Mouse (Mus musculus) midbrain, postnatal 0 days (tissue): ENCODE results near the gene Zfp408. TPM values are rescaled to one million over a fixed set of nuclear protein-coding genes. Genes with fewer than 3 reads are reported as not detected.

Source experiments
- ATAC-seq: fragments of 200-750 bp; cut with Nextera tagmentation; 2 replicates; pipeline ENCODE4 v1.8.0; 2017; ENCODE audit warnings: moderate number of reproducible peaks, mild to moderate bottlenecking, moderate TSS enrichment, moderate library complexity; ENCODE audit not compliant: low FRiP score
- DNase-seq: peaks from one replicate; pipeline ENCODE4 v3.0.0-alpha.2; 2015; ENCODE audit warnings: low spot score
- H3K27ac ChIP-seq: fragments of 300-500 bp; sonication (generic); 2 replicates; pipeline ENCODE4 v1.5.1; 2014; ENCODE audit warnings: low read depth, mild to moderate bottlenecking, low read length, mixed read lengths
- H3K27me3 ChIP-seq: fragments of 300-500 bp; sonication (generic); 2 replicates; pipeline ENCODE4 v1.6.1; 2014; ENCODE audit warnings: low read length, control low read depth, mixed read lengths; ENCODE audit not compliant: insufficient read depth
- H3K36me3 ChIP-seq: fragments of 300-500 bp; sonication (generic); 2 replicates; pipeline ENCODE4 v1.6.1; 2014; ENCODE audit warnings: low read length, control low read depth, mixed read lengths; ENCODE audit not compliant: insufficient read depth
- H3K4me1 ChIP-seq: fragments of 300-500 bp; sonication (generic); 2 replicates; pipeline ENCODE4 v1.6.1; 2014; ENCODE audit warnings: mild to moderate bottlenecking, control low read depth, antibody characterized with exemption, low read length, mixed read lengths; ENCODE audit not compliant: insufficient read depth
- H3K4me2 ChIP-seq: fragments of 300-500 bp; sonication (generic); 2 replicates; pipeline ENCODE4 v1.6.1; 2014; ENCODE audit warnings: low read depth, mild to moderate bottlenecking, low read length, mixed read lengths; ENCODE audit not compliant: poor library complexity, severe bottlenecking
- H3K4me3 ChIP-seq: fragments of 300-500 bp; sonication (generic); 2 replicates; pipeline ENCODE4 v1.5.1; 2014; ENCODE audit warnings: low read depth, mild to moderate bottlenecking, low read length, moderate library complexity
- H3K9ac ChIP-seq: fragments of 300-500 bp; sonication (generic); replicated peaks from 2 replicates; pipeline ENCODE4 v1.6.1; 2014; ENCODE audit warnings: mild to moderate bottlenecking, low read length, moderate library complexity, mixed read lengths; ENCODE audit not compliant: poor library complexity, severe bottlenecking
- H3K9me3 ChIP-seq: fragments of 300-500 bp; sonication (generic); 2 replicates; pipeline ENCODE4 v1.6.1; 2016; ENCODE audit warnings: low read length, control low read depth
- CTCF ChIP-seq: IDR thresholded peaks from 2 replicates; pipeline ENCODE4 v1.5.1; 2016; ENCODE audit warnings: antibody characterized with exemption, mild to moderate bottlenecking
- WGBS: fragments of 180-500 bp; shearing (Covaris S2); extraction: QIAGEN DNeasy Blood & Tissue Kit; methylation state at CpG from one replicate; pipeline ENCODE4 v1.1.7; 2014; 5-methylcytosine and 5-hydroxymethylcytosine counted together
- polyA plus RNA-seq: library from polyadenylated mRNA; unstranded; fragments of >200 nt; fragmentation: Nextera tagmentation; extraction: Ambion mirVana; gene quantifications from 2 replicates; pipeline ENCODE4 v1.2.1, GENCODE M21; 2015
- total RNA-seq: library from RNA; depleted of rRNA; stranded (reverse); fragments of >200 nt; gene quantifications from 2 replicates; pipeline ENCODE4 v1.2.3, GENCODE M21; 2014; rRNA removed

Zfp408 gene
- total RNA-seq = 14.9 and 20.5 TPM in 2 replicates
- polyA plus RNA-seq = 9.7 and 10.7 TPM in 2 replicates

DNA sequence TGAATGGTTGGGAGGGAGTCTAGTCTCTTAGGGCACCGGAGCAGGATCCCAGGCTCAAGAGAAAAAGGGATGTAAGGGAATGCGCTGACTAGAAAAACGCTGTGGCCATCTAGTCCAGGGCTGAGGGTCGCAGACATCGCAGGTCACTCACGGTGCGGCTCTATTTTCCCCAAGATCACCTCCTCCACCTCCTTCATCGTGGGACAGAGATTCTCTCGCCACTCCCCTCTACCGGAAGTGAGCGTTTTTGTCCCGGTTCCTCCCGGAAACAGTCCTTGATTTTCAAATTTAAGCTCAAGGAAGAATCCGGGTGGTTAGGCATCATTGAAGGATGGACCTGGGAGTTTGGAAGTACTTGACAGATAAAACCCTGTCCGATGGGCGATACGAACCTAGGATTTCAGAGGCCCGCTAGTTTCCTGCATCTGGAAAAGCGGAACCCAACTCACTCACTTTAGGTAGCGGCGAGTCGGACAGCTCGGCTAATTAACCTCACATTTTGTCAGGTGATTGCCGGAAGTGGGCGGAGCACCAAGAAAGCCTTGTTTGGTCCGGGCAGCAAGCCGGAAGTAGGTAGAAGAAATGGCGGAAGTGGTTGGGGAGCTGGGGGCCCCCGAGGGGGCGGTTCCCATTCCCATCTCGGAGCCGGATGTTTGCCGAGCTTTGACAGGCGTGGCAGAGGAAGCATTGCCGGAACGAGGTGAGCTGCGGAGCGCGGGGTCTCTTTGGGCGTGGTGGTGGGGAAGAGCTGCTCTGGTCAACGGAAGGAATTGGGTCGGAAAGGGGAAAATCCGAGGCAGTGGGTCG is at the start of gene Zfp408, which contains the start of gene Arhgap1:
Zfp408 (minus strand) TSS at position 239 of the 807 bp plus-strand sequence.
Arhgap1 (plus strand) TSS at position 308 of the 807 bp plus-strand sequence.
- ATAC-seq = peak; percentile 92
- WGBS = under 1% methylated on average over 43 of the region's 44 CpGs

DNA sequence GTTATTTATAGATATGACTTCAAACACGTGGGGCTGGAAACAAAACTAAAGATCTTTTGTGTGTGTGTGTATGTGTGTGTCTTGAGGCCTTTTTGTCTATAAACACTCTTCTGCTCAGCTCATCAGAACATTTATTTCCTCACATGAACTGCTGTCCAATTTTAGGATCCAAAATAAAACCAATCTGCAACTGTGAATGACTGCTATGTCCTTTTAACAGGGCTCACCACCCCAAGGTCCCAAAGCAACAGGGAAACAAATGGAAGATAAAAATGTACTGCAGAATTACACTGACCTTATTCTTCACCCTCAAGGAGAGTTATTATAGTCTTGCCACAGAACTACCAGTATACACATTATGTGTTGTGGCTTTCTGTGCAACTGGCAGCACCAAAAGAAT is 49.6 kb upstream of the Zfp408 start:
- no peak for ATAC-seq
- no peak for TF ChIP-seq CTCF
- no peaks in the 10 kb centered on the region for H3K9me3 ChIP-seq
- no peak overlapping the region for H3K9ac ChIP-seq
- peaks cover 3% of the 10 kb centered on the region; the same call in 1 of the 2 replicates for H3K36me3 ChIP-seq
- no peaks in the 10 kb centered on the region for H3K4me1 ChIP-seq
- H3K4me3 ChIP-seq = no peak overlapping the region
- WGBS = 83% methylated on average over 1 of the region's 1 CpGs
- no peak overlapping the region for H3K4me2 ChIP-seq
- DNase-seq = no peak
- H3K27me3 ChIP-seq = no peaks in the 10 kb centered on the region
- H3K27ac ChIP-seq = no peak overlapping the region

More for the DNA sequence above, at the start of gene Zfp408, which contains the start of gene Arhgap1:
- Histone ChIP-seq H3K36me3 (peaks cover 35% of the 10 kb centered on the region), H3K4me1 (peaks cover 10% of the 10 kb centered on the region; the same call in 1 of the 2 replicates), H3K27ac (peak within 1 kb of the TSS; percentile 85), H3K4me3 (peak within 1 kb of the TSS; percentile 87), H3K27me3 (no peaks in the 10 kb centered on the region), H3K9ac (peak within 1 kb of the TSS; percentile 93), H3K9me3 (no peaks in the 10 kb centered on the region), H3K4me2 (peak within 1 kb of the TSS; percentile 99)
- TF ChIP-seq CTCF = no peak; the same call in 1 of the 2 replicates
- DNase-seq = peak; percentile 99

DNA sequence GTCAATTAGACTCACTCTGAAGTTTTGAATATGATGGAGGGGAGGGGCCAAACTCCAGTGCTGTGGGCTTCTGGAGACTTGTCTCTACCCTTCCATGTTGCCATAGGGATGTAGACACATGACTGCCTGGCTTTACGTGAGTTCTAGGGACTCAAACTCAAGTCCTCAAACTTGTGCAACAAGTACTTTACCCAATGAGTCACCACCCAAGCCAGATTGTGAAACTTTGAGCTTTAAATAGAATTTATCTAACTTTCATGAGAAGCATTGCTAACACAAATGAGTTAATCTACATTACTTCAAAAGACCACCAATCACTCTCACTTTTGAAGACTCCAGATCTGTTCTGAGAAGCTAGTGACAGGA is 46.6 kb upstream of the Zfp408 start:
- Histone ChIP-seq H3K4me1 (no peaks in the 10 kb centered on the region), H3K27ac (no peak overlapping the region), H3K27me3 (no peaks in the 10 kb centered on the region), H3K36me3 (peaks cover 5% of the 10 kb centered on the region; the same call in 1 of the 2 replicates), H3K4me3 (no peak overlapping the region), H3K4me2 (no peak overlapping the region), H3K9me3 (no peaks in the 10 kb centered on the region), H3K9ac (no peak overlapping the region)
- no peak for DNase-seq
- WGBS = 83% methylated on average over 1 of the region's 1 CpGs
- ATAC-seq = no peak
- no peak for TF ChIP-seq CTCF

DNA sequence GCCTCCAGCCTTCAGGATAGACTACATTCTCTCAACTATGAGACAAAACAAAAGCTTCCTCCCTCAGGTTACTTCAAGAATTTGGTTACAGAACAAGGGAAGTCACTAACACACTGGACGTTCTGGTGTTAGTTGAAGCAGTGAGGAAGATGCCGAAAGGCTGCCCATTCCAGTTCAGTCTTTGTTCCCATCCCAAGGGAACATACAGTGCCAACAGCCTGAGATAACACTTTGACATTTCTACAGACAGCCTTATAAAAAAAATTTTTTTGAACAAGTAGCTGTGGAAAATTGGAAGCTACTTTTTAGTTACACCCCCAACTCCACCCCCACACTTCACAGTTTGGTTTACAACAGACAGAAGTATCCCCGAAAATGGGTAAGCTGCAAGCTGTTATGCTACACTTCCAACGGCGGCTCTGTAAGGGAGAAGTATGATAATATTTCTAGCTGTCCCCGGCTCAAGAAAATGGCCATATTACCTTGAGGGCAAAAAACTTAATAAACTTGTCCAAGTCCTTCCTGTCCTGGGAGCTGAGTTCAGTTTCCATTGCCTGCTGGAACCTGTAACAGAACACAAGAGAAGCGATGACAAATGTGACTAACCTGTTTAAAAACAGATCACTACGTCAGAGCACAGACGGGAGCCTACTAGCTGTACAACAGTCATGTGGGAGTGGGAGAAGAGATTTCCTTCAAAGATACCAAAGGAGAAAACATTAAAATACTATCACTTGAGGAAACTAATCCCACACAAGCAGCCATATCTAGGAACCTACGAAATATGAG is 46.0 kb upstream of the Zfp408 start:
- H3K27me3 ChIP-seq = no peaks in the 10 kb centered on the region
- no peaks in the 10 kb centered on the region for H3K9me3 ChIP-seq
- TF ChIP-seq CTCF = no peak
- DNase-seq (no peak), ATAC-seq (no peak)
- no peak overlapping the region for H3K4me3 ChIP-seq
- no peak overlapping the region for H3K4me2 ChIP-seq
- H3K4me1 ChIP-seq = no peaks in the 10 kb centered on the region
- no peak overlapping the region for H3K9ac ChIP-seq
- H3K36me3 ChIP-seq = peaks cover 7% of the 10 kb centered on the region; the same call in 1 of the 2 replicates
- H3K27ac ChIP-seq = no peak overlapping the region
- WGBS = 92% methylated on average over 10 of the region's 10 CpGs

DNA sequence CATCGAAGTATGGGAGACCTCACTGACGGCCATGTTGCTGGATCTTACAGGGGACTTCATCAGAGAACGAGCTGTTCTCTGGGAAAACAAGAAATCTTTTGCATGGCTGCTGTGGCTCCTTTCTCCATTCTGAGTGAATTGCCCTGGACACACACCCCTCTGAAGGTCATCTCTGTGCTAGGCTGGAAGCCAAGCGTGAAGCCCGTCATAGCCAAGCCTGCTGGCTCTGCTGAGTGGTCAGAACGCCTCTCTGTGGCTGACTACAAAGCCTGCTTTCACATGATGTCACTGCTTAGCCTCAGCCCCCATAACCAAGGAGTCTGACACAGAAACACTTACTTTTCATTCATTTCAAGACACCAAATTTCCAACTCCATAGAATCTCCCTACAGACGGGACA is 39.9 kb upstream of the Zfp408 start:
- Histone ChIP-seq H3K9me3 (no peaks in the 10 kb centered on the region), H3K27ac (no peak overlapping the region), H3K9ac (no peak overlapping the region), H3K27me3 (no peaks in the 10 kb centered on the region), H3K36me3 (peaks cover 38% of the 10 kb centered on the region), H3K4me3 (no peak overlapping the region), H3K4me2 (no peak overlapping the region), H3K4me1 (no peaks in the 10 kb centered on the region)
- WGBS = 83% methylated on average over 7 of the region's 7 CpGs
- no peak for ATAC-seq
- TF ChIP-seq CTCF = no peak
- no peak for DNase-seq
